Mouse (Mus musculus) embryonic fibroblast, embryonic 13.5 days (primary cell): ENCODE data around the gene Gm45021.

Experiments used
- CTCF ChIP-seq: IDR thresholded peaks from 2 replicates; pipeline ENCODE4 v1.5.1; 2011; ENCODE audit warnings: mild to moderate bottlenecking, control low read depth, low read length, moderate library complexity, borderline replicate concordance; ENCODE audit not compliant: insufficient read depth
- POLR2A ChIP-seq: IDR thresholded peaks from 2 replicates; pipeline ENCODE4 v1.6.1; 2011; ENCODE audit warnings: low read depth, mild to moderate bottlenecking, control low read depth, low read length, moderate library complexity

DNA sequence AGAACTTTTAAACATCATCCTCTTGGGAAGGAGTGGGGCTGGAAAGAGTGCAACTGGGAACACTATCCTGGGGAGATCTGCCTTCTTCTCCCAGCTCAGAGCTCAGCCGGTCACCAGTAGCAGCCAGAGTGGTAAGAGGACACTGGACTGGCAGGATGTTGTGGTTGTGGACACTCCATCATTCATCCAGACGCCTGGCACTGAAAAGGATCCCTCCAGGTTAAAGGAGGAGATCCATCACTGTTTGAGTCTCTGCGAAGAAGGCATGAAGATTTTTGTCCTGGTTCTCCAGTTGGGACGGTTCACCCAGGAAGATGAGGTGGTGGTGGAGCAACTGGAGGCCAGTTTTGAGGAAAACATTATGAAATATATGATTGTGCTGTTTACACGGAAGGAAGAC lies 69.3 kb downstream of the Gm45021 start:
- no peak for TF ChIP-seq POLR2A
- TF ChIP-seq CTCF, result no peak
